Mouse (Mus musculus) adrenal gland, postnatal 25 days (tissue): Measurements from ENCODE around the gene Fscn2. TPM values are rescaled to one million over a fixed set of nuclear protein-coding genes. Genes with fewer than 3 reads are reported as not detected.
"Not testable (repeated sequence)": the region's sequence is repeated elsewhere in the genome, so short reads cannot be mapped to it uniquely, and the experiment has no call there.

Experiments used
- DNase-seq: peaks from one replicate; pipeline ENCODE4 v3.0.0; 2021; ENCODE audit warnings: mixed read lengths
- microRNA-seq, 2 experiments: library from miRNA; unstranded; fragments of <30 nt; microRNA quantifications; one replicate each; pipeline ENCODE4 v1.2.0; 2021
- total RNA-seq: library from RNA; stranded (reverse); gene quantifications from 2 replicates; pipeline ENCODE4 v1.2.3, GENCODE M21; 2021

The Fscn2 gene
- total RNA-seq, 1 experiment from 2014 or later: 0.79 TPM

- DNase-seq: no peak
These were observed 44.5 kb downstream of the Fscn2 start for GRCm38 (mm10) chr11:120405867-120406266.

- no peak for DNase-seq
These were observed 45.1 kb downstream of the Fscn2 start for GRCm38 (mm10) chr11:120406445-120406844.

- not testable (repeated sequence) for DNase-seq
These were observed 52.3 kb downstream of the Fscn2 start for GRCm38 (mm10) chr11:120413621-120414020.

Small RNA genes lying within 50 kb of the gene (microRNA-seq; reads per million reads assigned to microRNA genes)
- gene Gm23419 (0 reads per million in 2 experiments), gene Mir6935 (0.69 to 0.71 reads per million in 2 experiments)

Other genes starting within 250 kb of the Fscn2 start
- gene Slc38a10, start 210.2 kb upstream of the Fscn2 start, total RNA-seq: 122 and 163 TPM in 2 replicates
- 23.8 and 25.8 TPM in 2 replicates for gene Bahcc1, start 128.6 kb upstream of the Fscn2 start, total RNA-seq
- 1,036 and 1,352 TPM in 2 replicates for gene Actg1, start 13.0 kb upstream of the Fscn2 start, total RNA-seq
- gene Faap100, start 17.2 kb downstream of the Fscn2 start, total RNA-seq: 35.8 and 55.1 TPM in 2 replicates
- 83.9 and 98.7 TPM in 2 replicates for gene Nploc4, start 76.2 kb downstream of the Fscn2 start, total RNA-seq
- gene Tspan10, start 81.1 kb downstream of the Fscn2 start, total RNA-seq: 7.3 TPM in 1 of 2 replicates, not detected in the other
- 0.27 TPM in 1 of 2 replicates, not detected in the other for gene Pde6g, start 92.0 kb downstream of the Fscn2 start, total RNA-seq
- 33.8 and 41.3 TPM in 2 replicates for gene Oxld1, start 96.5 kb downstream of the Fscn2 start, total RNA-seq
- gene Ccdc137, start 96.6 kb downstream of the Fscn2 start, total RNA-seq: 24.2 and 27.6 TPM in 2 replicates
- gene Arl16, start 106.1 kb downstream of the Fscn2 start, total RNA-seq: 22.6 and 22.8 TPM in 2 replicates
- gene Mrpl12, start 123.1 kb downstream of the Fscn2 start, total RNA-seq: 96.3 and 104 TPM in 2 replicates
- gene Slc25a10, start 130.3 kb downstream of the Fscn2 start, total RNA-seq: 102 and 151 TPM in 2 replicates
- 1.0 and 3.5 TPM in 2 replicates for gene Gcgr, start 169.2 kb downstream of the Fscn2 start, total RNA-seq
- 67.5 and 75.4 TPM in 2 replicates for gene Mcrip1, start 188.2 kb downstream of the Fscn2 start, total RNA-seq
- gene Ppp1r27, start 189.6 kb downstream of the Fscn2 start, total RNA-seq: 1.4 TPM in 1 of 2 replicates, not detected in the other
- 407 and 486 TPM in 2 replicates for gene P4hb, start 211.7 kb downstream of the Fscn2 start, total RNA-seq
- gene Arhgdia, start 220.1 kb downstream of the Fscn2 start, total RNA-seq: 333 and 334 TPM in 2 replicates
- gene Alyref, start 236.8 kb downstream of the Fscn2 start, total RNA-seq: 101 and 105 TPM in 2 replicates
- 81.5 and 102 TPM in 2 replicates for gene Anapc11, start 236.9 kb downstream of the Fscn2 start, total RNA-seq
- gene Npb, start 246.9 kb downstream of the Fscn2 start, total RNA-seq: 3.1 TPM in 1 of 2 replicates, not detected in the other